ENCODE assay signal across 13 mouse cellular contexts in genomic region chr4:84018774-84019173, GRCm38 (mm10).
DNase-seq lines count a peak whose midpoint lies in the region; ATAC-seq lines count a peak whose summit lies in the region.
"Had no signal": no experiment of that assay in that cellular context is flagged by ENCODE, and none has a peak within 500 bp of the region (broad histone marks: within the 10 kb centered on the region; RNA-seq: fewer than 3 reads in every experiment).

No protein-coding gene starts in this region.

- no peak overlapping the region for H3K4me3 ChIP-seq in kidney, embryonic 15.5 days (replicated peaks)
- H3K4me3 ChIP-seq in embryonic facial prominence, embryonic 15.5 days (replicated peaks) = no peak overlapping the region
- H3K4me3 ChIP-seq: layer of hippocampus, adult 2 months; liver, embryonic 13.5 days; midbrain, embryonic 15.5 days had no signal

- no peaks in the 10 kb centered on the region for H3K36me3 ChIP-seq in kidney, embryonic 15.5 days
- H3K36me3 ChIP-seq in embryonic facial prominence, embryonic 15.5 days = no peaks in the 10 kb centered on the region
- H3K36me3 ChIP-seq: liver, embryonic 13.5 days; midbrain, embryonic 15.5 days had no signal

- H3K27me3 ChIP-seq in kidney, embryonic 15.5 days = no peaks in the 10 kb centered on the region; the same call in 1 of the 2 replicates
- H3K27me3 ChIP-seq in embryonic facial prominence, embryonic 15.5 days = no peaks in the 10 kb centered on the region
- H3K27me3 ChIP-seq: liver, embryonic 13.5 days; midbrain, embryonic 15.5 days had no signal

- no peaks in the 10 kb centered on the region for H3K9me3 ChIP-seq in kidney, embryonic 15.5 days (replicated peaks)
- no peaks in the 10 kb centered on the region for H3K9me3 ChIP-seq in embryonic facial prominence, embryonic 15.5 days (replicated peaks)
- H3K9me3 ChIP-seq: liver, embryonic 13.5 days; midbrain, embryonic 15.5 days had no signal

- peak overlapping the region; percentile 92 for H3K27ac ChIP-seq in kidney, embryonic 15.5 days
- H3K27ac ChIP-seq in embryonic facial prominence, embryonic 15.5 days (replicated peaks) = peak overlapping the region; percentile 13
- H3K27ac ChIP-seq: layer of hippocampus, adult 2 months; liver, embryonic 13.5 days; midbrain, embryonic 15.5 days had no signal

- no peak for DNase-seq in kidney, adult 8-10 months
- peak; percentile 66 to 77 for DNase-seq in heart, postnatal 10 days
- peak; percentile 72 for DNase-seq in lung, postnatal 10 days
- no peak for DNase-seq in adrenal gland, adult (ENCODE audit: inconsistent age in 2 of 2, low spot score in 1 of 2)
- DNase-seq in spleen, postnatal 36 days (ENCODE audit: low spot score in 2 of 2) = no peak
- DNase-seq: cerebellum, adult 9-11 months; liver, embryonic 13.5 days had no signal

- 17% methylated on average over 7 of the region's 7 CpGs for WGBS in kidney, embryonic 15.5 days
- WGBS in embryonic facial prominence, embryonic 15.5 days = 51% methylated on average over 7 of the region's 7 CpGs

- intact Hi-C loops in heart, postnatal 10 days (cut with DNase I) = loop anchor here (10.0 kb wide), 1 partner anchor 224 kb away; no protein-coding TSS in a partner anchor

- H3K4me1 ChIP-seq in kidney, embryonic 15.5 days = peaks cover 45% of the 10 kb centered on the region
- H3K4me1 ChIP-seq in embryonic facial prominence, embryonic 15.5 days = peaks cover 27% of the 10 kb centered on the region
- H3K4me1 ChIP-seq: liver, embryonic 13.5 days; midbrain, embryonic 15.5 days had no signal

- no peak overlapping the region for H3K9ac ChIP-seq in kidney, embryonic 15.5 days
- no peak overlapping the region for H3K9ac ChIP-seq in embryonic facial prominence, embryonic 15.5 days
- H3K9ac ChIP-seq: liver, embryonic 13.5 days; midbrain, embryonic 15.5 days had no signal

- H3K4me2 ChIP-seq in kidney, embryonic 15.5 days = peak overlapping the region; percentile 12; the same call in 1 of the 2 replicates
- H3K4me2 ChIP-seq in embryonic facial prominence, embryonic 15.5 days (replicated peaks) = no peak overlapping the region
- H3K4me2 ChIP-seq: liver, embryonic 13.5 days; midbrain, embryonic 15.5 days had no signal

- ATAC-seq in kidney, embryonic 15.5 days (replicated peaks; ENCODE audit: low FRiP score) = peak; percentile 14; the same call in 1 of the 2 replicates
- ATAC-seq in embryonic facial prominence, embryonic 15.5 days (ENCODE audit: insufficient number of reproducible peaks, low FRiP score, low TSS enrichment, low read depth) = peak; percentile 61; the same call in 1 of the 2 replicates
- ATAC-seq in CD4-positive, CD25-positive, alpha-beta regulatory T cell, adult 4 months = no peak
- ATAC-seq: forebrain, embryonic 14.5 days; midbrain, embryonic 15.5 days had no signal

Comparison
In these comparisons a context has a peak if more than half of its experiments do, and no peak if none do; other contexts are left out.
1. DNase-seq: peak in heart, postnatal 10 days (2 of 2) and lung, postnatal 10 days (single experiment); none in kidney, adult 8-10 months (0 of 2), adrenal gland, adult (0 of 2) and spleen, postnatal 36 days (0 of 2).